Mouse (Mus musculus) brain, embryonic 18.5 days (tissue): ENCODE data around the gene Ddc.

ENCODE experiments used
- DNase-seq: peaks from one replicate; pipeline ENCODE4 v3.0.0-alpha.2; 2012; ENCODE audit warnings: low read depth, low spot score

Gene Ddc

DNA sequence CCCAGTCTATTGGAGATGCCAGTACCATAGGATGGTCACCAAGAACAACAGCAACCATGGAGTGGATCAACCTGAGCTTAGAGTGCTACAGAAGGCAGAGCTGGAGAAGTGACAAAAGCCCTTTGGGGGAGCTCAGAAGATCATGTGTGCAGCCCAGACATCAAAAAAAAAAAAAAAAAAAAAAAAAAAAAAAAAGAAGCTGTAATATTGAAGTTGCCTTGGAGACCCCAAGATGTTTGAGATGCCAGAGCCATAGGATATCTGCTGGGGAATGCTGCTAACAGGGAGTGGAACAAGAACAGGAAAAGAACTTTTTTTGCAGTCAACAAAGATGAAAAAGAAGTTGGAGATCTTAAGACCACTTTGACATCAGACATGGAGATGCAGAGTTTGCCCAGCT is 7.6 kb upstream of the Ddc start:
- DNase-seq = no peak

- DNase-seq = no peak
Observed at GRCm38 (mm10) chr11:11904995-11905394, 7.1 kb upstream of the Ddc start.

DNA sequence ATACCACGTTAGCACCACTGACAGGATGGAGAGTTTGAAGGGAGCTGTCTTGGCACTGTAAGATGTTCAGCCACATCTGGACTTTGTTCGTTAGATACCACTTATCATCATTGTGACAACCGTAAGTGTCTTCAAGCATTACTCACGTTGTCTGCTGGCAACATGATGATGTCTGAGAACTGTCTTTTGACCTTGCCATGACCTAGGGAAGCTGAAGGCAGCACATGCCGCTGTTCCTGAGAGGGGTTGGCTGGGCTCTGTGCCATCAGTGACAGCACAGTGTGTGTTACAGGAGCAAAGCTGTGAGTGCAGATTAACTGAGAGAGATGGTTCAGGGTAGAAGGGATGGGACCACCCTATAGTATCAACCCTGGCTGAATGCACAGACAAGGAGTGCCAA is 3.6 kb upstream of the Ddc start:
- DNase-seq = no peak

DNA sequence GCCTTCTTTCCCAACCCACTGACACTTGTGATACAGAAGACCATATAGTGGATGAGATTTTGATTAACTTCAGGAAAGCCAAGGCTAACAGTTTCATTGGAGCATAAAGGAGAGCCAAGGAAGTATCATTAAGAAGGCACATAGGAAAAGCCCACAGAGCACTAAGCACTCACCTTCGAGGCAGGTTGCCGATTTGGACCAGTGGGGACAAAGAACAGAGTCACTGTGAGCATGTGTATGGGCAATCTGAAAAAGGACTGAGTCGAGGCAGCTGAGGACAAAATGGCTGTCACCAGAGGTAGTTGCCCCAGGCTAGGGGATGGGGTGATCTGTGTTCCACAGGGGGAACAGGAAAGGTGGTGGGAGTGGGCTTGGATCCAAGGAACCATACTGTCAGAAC is 552 bp upstream of the Ddc start:
- no peak for DNase-seq

DNA sequence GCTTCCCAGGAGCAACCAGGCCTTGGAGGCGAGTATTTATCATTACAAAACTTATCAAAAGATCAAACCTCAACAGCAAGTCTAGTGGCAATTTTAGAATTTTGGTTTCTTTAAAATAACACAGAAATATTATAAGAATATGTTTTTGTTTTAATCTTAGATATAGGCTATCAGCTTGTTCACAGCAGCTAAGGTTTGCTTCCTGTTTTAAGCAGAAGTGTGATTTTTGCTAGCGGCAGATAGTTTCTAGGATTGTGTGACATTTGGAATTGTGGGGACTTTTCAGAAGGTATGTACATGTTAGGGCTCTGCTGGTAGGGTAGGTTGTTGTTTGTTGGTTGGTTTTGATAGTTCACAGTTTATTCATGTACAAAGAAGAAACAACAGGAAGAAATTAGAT is 2.5 kb downstream of the Ddc start:
- DNase-seq = no peak

DNA sequence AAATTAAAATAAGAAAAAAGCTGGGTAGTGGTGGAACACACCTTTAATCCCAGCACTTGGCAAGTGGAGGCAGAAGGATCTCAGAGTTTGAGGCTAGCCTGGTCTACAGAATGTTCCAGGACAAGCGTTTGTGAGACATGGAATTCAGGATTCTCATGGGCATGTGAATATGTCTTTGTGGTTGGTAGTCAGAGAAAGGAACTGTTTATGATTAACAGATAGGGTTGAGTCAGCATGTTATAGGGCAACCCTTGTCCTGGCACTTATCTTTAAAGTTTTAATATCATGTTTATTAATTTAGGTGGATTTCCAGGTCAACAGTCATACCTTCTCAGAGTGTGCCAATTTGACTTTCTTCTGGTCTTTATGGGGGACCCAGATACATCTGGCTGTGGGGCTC is 4.2 kb downstream of the Ddc start:
- DNase-seq = no peak

DNA sequence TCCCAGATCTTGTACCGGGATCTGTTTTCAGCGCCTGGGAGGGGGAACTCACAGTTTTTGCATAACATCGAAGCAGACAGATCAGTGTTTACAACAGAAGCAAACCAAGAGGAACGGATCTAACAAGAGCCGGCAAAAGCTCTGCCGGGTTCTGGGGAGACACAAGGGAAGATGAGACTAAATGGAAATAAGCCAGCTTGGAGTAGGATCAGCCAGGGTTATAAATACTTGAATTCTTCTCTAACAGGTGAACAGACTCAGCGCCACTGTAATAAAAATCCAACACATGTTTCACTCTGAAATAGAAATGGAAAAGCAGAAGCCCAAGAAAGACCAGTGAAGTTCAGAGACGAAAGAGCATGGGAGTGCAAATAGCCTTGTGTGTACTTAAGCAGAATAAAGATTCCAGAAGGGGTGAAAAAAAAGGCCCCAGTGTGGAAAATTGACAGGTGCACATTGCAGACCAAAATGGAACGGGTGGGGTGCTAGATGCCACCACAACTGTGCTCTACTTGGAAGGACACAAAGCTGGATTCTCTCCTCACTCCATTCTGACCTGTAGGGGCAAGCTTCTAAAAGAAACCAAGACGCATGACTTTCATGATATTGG is 4.8 kb downstream of the Ddc start:
- no peak for DNase-seq

DNA sequence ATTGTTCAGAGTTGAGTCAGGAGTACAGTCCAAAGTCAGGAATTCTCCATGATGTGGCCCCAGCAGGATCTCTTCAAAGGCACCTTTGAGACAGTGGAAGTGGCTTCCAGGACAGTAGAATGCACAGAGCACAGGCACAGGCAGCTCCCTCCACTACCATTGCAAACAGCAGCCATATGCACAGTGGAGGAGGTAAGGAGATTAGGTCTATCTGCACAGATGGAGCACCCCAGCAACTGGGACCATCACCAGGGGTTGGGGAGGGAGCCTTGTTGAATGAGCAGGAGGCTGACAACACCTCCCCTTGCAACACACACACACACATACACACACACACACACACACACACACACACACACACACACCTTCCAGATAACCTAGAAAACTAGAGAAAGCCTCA is 6.1 kb downstream of the Ddc start:
- DNase-seq = no peak

GRCm38 (mm10) chr11:11890139-11890741 is 7.7 kb downstream of the Ddc start:
- DNase-seq = no peak

DNA sequence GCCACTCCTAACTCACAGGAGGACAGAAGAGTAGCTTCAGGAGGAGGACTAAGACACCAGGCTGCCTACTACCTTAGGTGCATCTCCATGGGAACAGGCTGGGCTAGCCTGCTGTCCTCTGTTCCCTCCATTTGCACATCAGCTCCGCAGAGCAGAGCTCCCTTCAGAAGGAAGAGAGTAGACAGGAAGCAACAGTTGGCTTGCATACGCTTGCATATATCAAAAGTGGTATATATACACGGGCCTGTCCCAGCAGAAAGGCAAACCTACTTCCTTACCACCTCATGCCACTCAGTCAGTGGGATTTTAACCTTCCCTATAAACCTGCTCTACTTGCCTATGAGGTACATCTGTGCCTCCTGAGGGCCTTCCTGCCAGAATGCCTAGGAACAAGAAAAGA is 9.2 kb downstream of the Ddc start:
- DNase-seq = no peak

DNA sequence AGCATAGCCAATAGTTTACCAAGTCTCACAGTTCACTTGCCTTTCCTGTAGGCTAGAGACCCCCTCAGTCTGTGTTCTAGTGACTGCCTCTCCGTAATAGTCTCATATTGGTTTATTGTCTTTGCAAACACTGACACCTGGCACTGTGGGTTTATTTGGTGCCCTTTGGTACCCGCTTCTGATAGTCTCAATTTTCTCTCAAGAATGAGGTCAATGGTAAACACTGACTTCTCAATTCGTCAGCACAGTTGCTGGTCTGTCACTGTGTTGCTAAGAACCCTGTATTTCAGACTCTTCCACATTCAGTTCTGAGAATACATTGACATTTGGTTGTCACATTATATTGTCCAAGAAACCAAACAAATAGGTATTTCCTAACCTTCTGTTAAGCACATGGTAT is 9.9 kb downstream of the Ddc start:
- DNase-seq = no peak

DNA sequence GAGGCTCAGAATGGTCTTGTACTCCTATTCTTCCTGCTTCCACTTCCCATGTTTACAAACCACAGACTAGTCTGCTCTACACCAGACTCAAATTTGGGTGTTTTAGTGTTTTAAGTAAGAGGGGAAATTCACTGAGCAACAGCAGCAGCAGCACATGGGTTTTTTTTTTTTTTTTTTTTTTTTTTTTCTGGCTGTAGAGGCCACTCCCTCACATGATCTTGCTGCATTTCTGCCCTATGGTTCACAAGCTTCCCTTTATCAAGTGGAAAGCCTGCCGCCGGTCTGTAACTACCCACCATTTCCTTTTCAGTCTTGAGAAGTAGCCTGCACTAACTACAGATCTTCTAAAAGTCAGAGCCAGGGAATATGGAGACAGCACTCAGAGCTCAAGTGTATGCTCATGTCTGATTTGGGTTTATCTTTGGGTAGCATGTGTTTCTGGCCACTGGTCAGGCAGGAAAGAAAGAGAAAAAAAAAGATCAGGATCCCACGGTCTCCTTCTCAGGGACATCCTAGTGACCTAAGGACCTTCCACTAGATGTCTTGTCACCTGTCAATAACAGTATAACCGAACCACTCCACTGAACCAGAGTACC is 11.4 kb downstream of the Ddc start:
- no peak for DNase-seq

DNA sequence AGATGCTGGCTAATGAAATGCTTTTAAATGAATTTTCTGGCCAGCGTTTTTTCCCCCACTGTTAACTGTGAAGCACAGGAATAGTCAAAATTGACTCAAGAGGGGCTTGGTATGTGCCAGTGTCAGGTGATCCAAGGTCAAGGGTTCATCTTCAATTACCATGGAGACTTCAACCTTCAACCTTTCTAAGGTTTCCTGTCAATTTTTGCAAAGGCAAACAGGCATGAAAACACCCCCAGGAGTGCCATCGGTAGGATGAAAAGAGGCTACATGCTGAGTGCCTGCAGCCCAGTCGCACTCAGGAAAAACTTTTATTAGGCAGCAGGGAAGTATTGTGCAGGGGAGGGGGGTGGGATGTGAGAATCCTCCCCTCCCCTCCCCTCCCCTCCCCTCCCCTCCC is 12.0 kb downstream of the Ddc start:
- no peak for DNase-seq

GRCm38 (mm10) chr11:11885246-11885643 is 12.7 kb downstream of the Ddc start:
- no peak for DNase-seq

GRCm38 (mm10) chr11:11884533-11885245 is 13.3 kb downstream of the Ddc start:
- no peak for DNase-seq

- DNase-seq = no peak
Observed at GRCm38 (mm10) chr11:11881783-11882155, 16.2 kb downstream of the Ddc start.

- DNase-seq = no peak
Observed at GRCm38 (mm10) chr11:11881026-11881782, 16.7 kb downstream of the Ddc start.

GRCm38 (mm10) chr11:11880351-11880750 is 17.6 kb downstream of the Ddc start:
- DNase-seq = no peak

DNA sequence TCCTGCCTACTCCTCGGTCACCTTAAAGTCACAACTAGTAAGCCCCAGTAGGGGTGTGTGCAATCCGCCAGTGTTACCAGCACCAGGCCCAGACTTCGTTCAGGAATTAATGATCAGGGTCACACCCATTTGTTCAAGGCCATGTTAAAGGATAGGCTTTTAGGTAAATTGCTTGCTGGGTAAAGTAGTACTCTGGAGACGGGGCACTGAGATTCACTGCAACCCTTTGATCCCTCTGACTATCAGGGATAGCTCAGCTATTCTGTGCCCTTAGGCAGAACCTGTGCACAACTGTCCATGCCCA is 18.3 kb downstream of the Ddc start:
- DNase-seq = no peak

GRCm38 (mm10) chr11:11878981-11879698 is 18.8 kb downstream of the Ddc start:
- DNase-seq = no peak

GRCm38 (mm10) chr11:11878278-11878980 is 19.5 kb downstream of the Ddc start:
- no peak for DNase-seq
